Mouse (Mus musculus) lung, embryonic 14.5 days (tissue): ENCODE data around the gene Tat. TPM values are rescaled to one million over a fixed set of nuclear protein-coding genes. Genes with fewer than 3 reads are reported as not detected.

Source experiments
- ATAC-seq: fragments of 200-750 bp; cut with Nextera tagmentation; 2 replicates; pipeline ENCODE4 v1.8.0; 2017; ENCODE audit warnings: mild to moderate bottlenecking, moderate TSS enrichment, moderate library complexity; ENCODE audit not compliant: insufficient read depth
- DNase-seq: peaks from one replicate; pipeline ENCODE4 v3.0.0-alpha.2; 2015
- H3K27ac ChIP-seq: fragments of 300-500 bp; sonication (generic); 2 replicates; pipeline ENCODE4 v1.5.1; 2014; ENCODE audit warnings: low read depth, mild to moderate bottlenecking, moderate library complexity
- H3K27me3 ChIP-seq: fragments of 300-500 bp; sonication (generic); 2 replicates; pipeline ENCODE4 v1.6.1; 2014; ENCODE audit warnings: low read length, control low read depth; ENCODE audit not compliant: insufficient read depth
- H3K36me3 ChIP-seq: fragments of 300-500 bp; sonication (generic); 2 replicates; pipeline ENCODE4 v1.6.1; 2014; ENCODE audit warnings: control low read depth; ENCODE audit not compliant: insufficient read depth
- H3K4me1 ChIP-seq: fragments of 300-500 bp; sonication (generic); 2 replicates; pipeline ENCODE4 v1.6.1; 2014; ENCODE audit warnings: antibody characterized with exemption, control low read depth; ENCODE audit not compliant: insufficient read depth
- H3K4me2 ChIP-seq: fragments of 300-500 bp; sonication (generic); 2 replicates; pipeline ENCODE4 v1.6.1; 2014; ENCODE audit warnings: mild to moderate bottlenecking
- H3K4me3 ChIP-seq: fragments of 300-500 bp; sonication (generic); 2 replicates; pipeline ENCODE4 v1.5.1; 2014; ENCODE audit warnings: low read depth, low read length
- H3K9ac ChIP-seq: fragments of 300-500 bp; sonication (generic); 2 replicates; pipeline ENCODE4 v1.6.1; 2014
- H3K9me3 ChIP-seq: fragments of 300-500 bp; sonication (generic); 2 replicates; pipeline ENCODE4 v1.6.1; 2016; ENCODE audit warnings: low read depth, low read length, control low read depth
- CTCF ChIP-seq: IDR thresholded peaks from 2 replicates; pipeline ENCODE4 v1.5.1; 2016; ENCODE audit warnings: antibody characterized with exemption, low read depth
- WGBS: fragments of 180-500 bp; shearing (Covaris S2); extraction: QIAGEN DNeasy Blood & Tissue Kit; methylation state at CpG from one replicate; pipeline ENCODE4 v1.1.7; 2014; 5-methylcytosine and 5-hydroxymethylcytosine counted together
- polyA plus RNA-seq: library from polyadenylated mRNA; unstranded; fragments of >200 nt; fragmentation: Nextera tagmentation; extraction: Ambion mirVana; gene quantifications from 2 replicates; pipeline ENCODE4 v1.2.1, GENCODE M21; 2014

Gene Tat
- polyA plus RNA-seq, 1 experiment from 2014 or later = not detected

DNA sequence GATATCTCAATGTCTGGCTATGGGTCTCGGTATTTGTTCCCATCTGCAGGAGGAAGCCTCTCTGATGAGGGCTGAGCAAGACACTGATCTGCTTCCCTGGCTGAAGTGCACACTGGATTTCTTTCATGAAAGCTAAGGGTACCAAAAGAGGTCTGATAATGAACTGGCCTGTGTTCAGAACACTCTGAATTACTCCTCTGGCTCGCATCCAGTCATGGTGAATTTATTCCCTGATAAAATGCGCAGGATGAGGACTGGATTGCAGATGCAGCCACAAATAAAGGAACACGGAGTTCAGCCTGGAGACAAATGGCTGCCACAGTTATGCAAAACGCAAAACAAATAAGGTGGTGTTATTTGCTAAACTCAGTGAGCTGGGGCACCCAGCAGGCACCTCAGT lies 6.3 kb upstream of the Tat start:
- no peak for TF ChIP-seq CTCF
- WGBS = 24% methylated on average over 5 of the region's 5 CpGs
- Histone ChIP-seq H3K4me3 (no peak overlapping the region), H3K9me3 (no peaks in the 10 kb centered on the region), H3K27ac (no peak overlapping the region), H3K36me3 (no peaks in the 10 kb centered on the region), H3K27me3 (no peaks in the 10 kb centered on the region), H3K4me1 (no peaks in the 10 kb centered on the region), H3K4me2 (no peak overlapping the region), H3K9ac (no peak overlapping the region)
- DNase-seq (peak; percentile 46), ATAC-seq (no peak)

DNA sequence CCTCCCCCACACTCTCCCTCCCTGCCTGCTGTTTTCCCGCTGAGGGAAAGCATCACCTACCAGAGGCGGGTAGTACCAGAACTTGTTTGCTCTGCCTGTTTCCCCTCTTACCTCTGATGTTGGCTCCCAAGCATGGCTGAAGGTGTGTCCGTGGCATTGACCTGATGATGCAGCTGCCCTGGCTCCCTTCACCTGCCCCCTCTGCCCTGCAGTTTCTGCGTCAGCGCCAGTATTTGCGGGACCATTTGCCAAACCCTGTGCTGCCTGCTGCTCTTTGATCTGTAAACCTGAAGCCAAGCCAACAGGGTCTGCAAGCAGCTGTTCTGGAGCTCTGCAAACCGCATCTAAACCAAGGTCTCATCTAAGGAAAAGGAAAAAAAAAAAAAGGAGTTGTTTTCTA lies 3.9 kb upstream of the Tat start:
- Histone ChIP-seq H3K27me3 (no peaks in the 10 kb centered on the region), H3K27ac (no peak overlapping the region), H3K9ac (no peak overlapping the region), H3K4me3 (no peak overlapping the region), H3K4me2 (no peak overlapping the region), H3K4me1 (no peaks in the 10 kb centered on the region), H3K36me3 (no peaks in the 10 kb centered on the region), H3K9me3 (no peaks in the 10 kb centered on the region)
- DNase-seq = no peak
- ATAC-seq = no peak
- WGBS = 45% methylated on average over 7 of the region's 7 CpGs
- TF ChIP-seq CTCF = no peak

DNA sequence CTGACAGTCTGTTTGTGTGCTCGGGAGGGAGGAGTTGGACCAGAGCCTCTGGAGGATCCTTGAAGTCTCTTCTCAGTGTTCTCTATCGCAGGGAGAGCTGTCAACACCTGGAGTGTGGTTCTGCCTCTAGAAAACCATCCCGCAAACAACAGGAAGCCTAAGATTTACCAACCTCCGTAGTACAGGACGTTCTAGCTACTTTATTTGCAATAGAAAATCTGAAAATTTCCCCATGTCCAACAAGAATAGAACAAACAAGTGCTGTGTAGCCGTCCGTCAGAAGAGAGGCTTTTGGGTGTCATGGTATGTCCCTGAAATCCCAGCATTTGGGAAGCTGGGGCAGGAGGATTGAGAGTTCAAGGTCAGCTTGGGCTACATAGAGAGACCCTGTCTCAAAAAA lies 2.5 kb upstream of the Tat start:
- Histone ChIP-seq H3K9ac (no peak overlapping the region), H3K36me3 (no peaks in the 10 kb centered on the region), H3K27me3 (no peaks in the 10 kb centered on the region), H3K9me3 (no peaks in the 10 kb centered on the region), H3K4me1 (no peaks in the 10 kb centered on the region), H3K4me3 (no peak overlapping the region), H3K27ac (no peak overlapping the region), H3K4me2 (no peak overlapping the region)
- no peak for ATAC-seq
- 63% methylated on average over 7 of the region's 7 CpGs for WGBS
- DNase-seq = no peak
- no peak for TF ChIP-seq CTCF

DNA sequence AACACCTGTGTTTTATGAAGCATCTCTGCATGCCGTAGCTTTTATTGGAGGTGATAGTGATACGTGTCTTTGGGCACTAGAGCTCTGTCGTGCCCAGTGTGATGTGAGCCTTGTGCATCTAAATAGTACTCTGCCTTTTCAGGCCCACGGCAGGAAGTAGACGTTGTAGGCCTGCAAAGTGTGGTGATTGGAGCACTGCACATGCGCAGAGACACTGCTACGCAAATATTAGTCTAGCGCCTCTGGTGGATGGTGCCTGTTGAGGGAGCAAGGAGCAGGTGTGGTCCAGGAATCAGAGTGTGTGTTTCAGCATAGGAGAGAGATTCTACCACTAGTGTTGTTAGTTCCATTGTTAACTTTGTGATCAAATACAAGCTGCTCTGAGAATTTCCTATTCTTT lies 1.1 kb upstream of the Tat start:
- no peak for DNase-seq
- Histone ChIP-seq H3K4me3 (no peak overlapping the region), H3K36me3 (no peaks in the 10 kb centered on the region), H3K4me2 (no peak overlapping the region), H3K9me3 (no peaks in the 10 kb centered on the region), H3K27ac (no peak overlapping the region), H3K9ac (no peak overlapping the region), H3K4me1 (no peaks in the 10 kb centered on the region), H3K27me3 (no peaks in the 10 kb centered on the region)
- TF ChIP-seq CTCF = no peak
- WGBS = 83% methylated on average over 8 of the region's 8 CpGs
- ATAC-seq = no peak

DNA sequence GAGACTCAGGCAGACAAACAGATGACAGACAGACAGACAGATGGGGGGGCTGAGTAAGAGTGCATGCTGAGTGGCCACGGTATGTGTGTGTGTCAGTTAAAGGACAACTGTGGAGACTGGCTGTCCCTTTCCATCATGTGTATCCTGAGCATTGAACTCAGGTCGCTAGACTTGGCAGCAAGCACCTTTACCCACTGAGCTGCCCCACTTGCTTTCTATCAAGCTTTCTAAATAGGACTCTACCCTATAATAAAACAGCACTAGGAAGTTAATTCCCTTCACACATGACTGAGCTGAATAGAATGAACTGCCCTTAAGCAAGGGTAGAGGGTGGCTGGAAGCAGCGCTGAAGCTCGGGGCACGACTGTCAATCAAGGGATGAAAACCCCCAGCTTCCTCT lies 1.9 kb downstream of the Tat start:
- Histone ChIP-seq H3K27ac (no peak overlapping the region), H3K36me3 (no peaks in the 10 kb centered on the region), H3K4me2 (no peak overlapping the region), H3K9me3 (no peaks in the 10 kb centered on the region), H3K4me1 (no peaks in the 10 kb centered on the region), H3K9ac (no peak overlapping the region), H3K4me3 (no peak overlapping the region), H3K27me3 (no peaks in the 10 kb centered on the region)
- no peak for DNase-seq
- TF ChIP-seq CTCF = no peak
- ATAC-seq = no peak
- 75% methylated on average over 5 of the region's 5 CpGs for WGBS

DNA sequence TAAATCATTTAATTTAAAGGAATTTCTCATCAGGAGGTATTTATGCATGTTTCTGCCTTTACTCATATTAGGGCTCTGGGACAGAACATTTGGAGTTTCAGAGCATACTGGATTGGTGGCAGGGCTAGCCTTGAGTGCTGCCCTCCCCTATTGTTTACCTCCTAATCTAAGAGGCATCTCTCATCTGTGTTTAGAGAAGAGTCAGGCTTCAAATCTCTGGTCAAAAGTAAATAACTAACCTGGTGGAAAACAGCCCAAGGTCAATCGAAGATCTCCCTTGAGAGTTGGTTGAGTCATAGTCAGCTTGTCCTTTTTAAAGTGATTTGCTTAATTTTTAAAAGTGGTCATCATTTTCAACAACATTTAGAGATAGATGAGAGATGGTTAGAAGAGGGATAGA lies 2.7 kb downstream of the Tat start:
- Histone ChIP-seq H3K4me2 (no peak overlapping the region), H3K4me1 (no peaks in the 10 kb centered on the region), H3K36me3 (no peaks in the 10 kb centered on the region), H3K27me3 (no peaks in the 10 kb centered on the region), H3K9me3 (no peaks in the 10 kb centered on the region), H3K4me3 (no peak overlapping the region), H3K9ac (no peak overlapping the region), H3K27ac (no peak overlapping the region)
- no peak for ATAC-seq
- TF ChIP-seq CTCF = no peak
- no peak for DNase-seq
- WGBS = 65% methylated on average over 1 of the region's 1 CpGs

DNA sequence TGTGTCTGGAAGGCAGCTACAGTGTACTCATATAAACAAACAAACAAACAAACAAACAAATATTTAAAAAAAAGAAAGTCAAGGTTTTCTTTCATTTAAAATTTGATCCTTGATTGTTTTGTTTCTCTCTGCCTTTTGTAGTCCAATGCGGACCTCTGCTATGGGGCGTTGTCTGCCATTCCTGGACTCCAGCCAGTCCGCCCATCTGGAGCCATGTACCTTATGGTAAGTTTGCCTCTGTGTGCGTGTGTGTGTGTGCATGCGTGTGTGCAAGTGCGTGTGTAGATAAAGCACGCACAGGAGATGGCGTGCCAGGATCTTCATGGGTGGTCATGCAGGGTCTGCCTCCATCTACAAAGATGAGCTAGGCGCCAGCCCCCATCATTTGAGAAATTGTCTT lies 7.1 kb downstream of the Tat start:
- Histone ChIP-seq H3K27me3 (no peaks in the 10 kb centered on the region), H3K4me1 (no peaks in the 10 kb centered on the region), H3K36me3 (no peaks in the 10 kb centered on the region), H3K4me2 (no peak overlapping the region), H3K4me3 (no peak overlapping the region), H3K9ac (no peak overlapping the region), H3K27ac (no peak overlapping the region), H3K9me3 (no peaks in the 10 kb centered on the region)
- ATAC-seq (no peak), DNase-seq (no peak)
- 88% methylated on average over 9 of the region's 9 CpGs for WGBS
- TF ChIP-seq CTCF = no peak

DNA sequence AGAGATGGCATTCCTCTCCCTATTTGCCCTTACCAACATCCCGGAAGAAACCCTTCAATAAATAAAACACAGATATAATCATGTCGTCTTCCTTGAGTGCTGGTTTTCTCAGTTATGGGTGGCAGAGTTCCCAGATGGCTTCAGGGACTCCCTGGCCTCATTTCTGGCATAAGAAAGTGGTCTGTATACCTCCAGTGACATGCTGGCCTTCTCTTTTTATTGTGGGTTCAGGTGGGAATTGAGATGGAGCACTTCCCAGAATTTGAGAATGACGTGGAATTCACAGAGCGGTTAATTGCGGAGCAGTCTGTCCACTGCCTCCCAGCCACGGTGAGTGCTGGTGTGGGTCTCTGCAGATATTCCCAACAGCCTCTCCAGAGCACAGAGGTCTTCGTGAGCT lies 7.8 kb downstream of the Tat start:
- H3K27me3 ChIP-seq = no peaks in the 10 kb centered on the region
- H3K9ac ChIP-seq = no peak overlapping the region
- no peaks in the 10 kb centered on the region for H3K9me3 ChIP-seq
- H3K27ac ChIP-seq = no peak overlapping the region
- no peak for TF ChIP-seq CTCF
- H3K4me1 ChIP-seq = no peaks in the 10 kb centered on the region
- DNase-seq (no peak), ATAC-seq (no peak)
- no peaks in the 10 kb centered on the region for H3K36me3 ChIP-seq
- no peak overlapping the region for H3K4me3 ChIP-seq
- 73% methylated on average over 7 of the region's 7 CpGs for WGBS
- no peak overlapping the region for H3K4me2 ChIP-seq
